In genomic region chr3:28194388-28194970, GRCm38 (mm10) we compare ENCODE assay signal across 27 mouse cellular contexts.
DNase-seq lines count a peak whose midpoint lies in the region; ATAC-seq and TF ChIP-seq lines count a peak whose summit lies in the region.
"Had no signal": no experiment of that assay in that cellular context is flagged by ENCODE, and none has a peak within 500 bp of the region (broad histone marks: within the 10 kb centered on the region; RNA-seq: fewer than 3 reads in every experiment).

No protein-coding gene starts in this region.

- no peak for ATAC-seq in heart, embryonic 11.5 days (replicated peaks; ENCODE audit: insufficient number of reproducible peaks, low FRiP score, low TSS enrichment)
- peak; percentile 31 for ATAC-seq in lung, embryonic 16.5 days (ENCODE audit: low read depth)
- ATAC-seq in intestine, embryonic 15.5 days: peak; percentile 49; the same call in 1 of the 2 replicates
- ATAC-seq: forebrain, embryonic 14.5 days; midbrain, embryonic 16.5 days; Patski had no signal

- DNase-seq in heart, adult 11 months: peak; percentile 74
- no peak for DNase-seq in lung, postnatal 14 days
- no peak for DNase-seq in forebrain, embryonic 10.5 days (ENCODE audit: extremely low spot score, low spot score)
- DNase-seq: adrenal gland, postnatal 14 days; cerebellum, adult 11 months; cerebellum, postnatal 10 days; gastrocnemius, postnatal 36 days; heart, adult 2 months; heart, postnatal 10 days; kidney, adult 8-10 months; kidney, postnatal 4 days; right cerebral cortex, adult 18-20 months; spleen, adult 18-20 months; thymus, adult 2 months; thymus, postnatal 36 days had no signal

- H3K9ac ChIP-seq in heart, embryonic 11.5 days (ENCODE audit: low read depth, low read length): no peak overlapping the region
- H3K9ac ChIP-seq in lung, embryonic 16.5 days (ENCODE audit: low read length): no peak overlapping the region
- no peak overlapping the region for H3K9ac ChIP-seq in intestine, embryonic 15.5 days
- H3K9ac ChIP-seq: heart, embryonic 13.5 days; hindbrain, embryonic 14.5 days; neural tube, embryonic 12.5 days had no signal

- no peak overlapping the region for H3ac ChIP-seq in myocyte (ENCODE audit: control insufficient read depth, insufficient read length)

- no peak overlapping the region for H3K4me3 ChIP-seq in heart, embryonic 11.5 days (ENCODE audit: low read depth, low read length)
- no peak overlapping the region for H3K4me3 ChIP-seq in lung, embryonic 16.5 days (ENCODE audit: low read length)
- no peak overlapping the region for H3K4me3 ChIP-seq in intestine, embryonic 15.5 days (replicated peaks)
- H3K4me3 ChIP-seq in myocyte: no peak overlapping the region
- H3K4me3 ChIP-seq in forebrain, embryonic 10.5 days: no peak overlapping the region
- H3K4me3 ChIP-seq: heart, adult 2 months; heart, embryonic 13.5 days; midbrain, embryonic 10.5 days; neural tube, embryonic 12.5 days had no signal

- H3K4me2 ChIP-seq in heart, embryonic 11.5 days: no peak overlapping the region
- no peak overlapping the region for H3K4me2 ChIP-seq in lung, embryonic 16.5 days (ENCODE audit: low read depth, low read length)
- no peak overlapping the region for H3K4me2 ChIP-seq in intestine, embryonic 15.5 days (replicated peaks)
- no peak overlapping the region for H3K4me2 ChIP-seq in myocyte (ENCODE audit: low read depth)
- H3K4me2 ChIP-seq: heart, embryonic 13.5 days; hindbrain, embryonic 14.5 days; neural tube, embryonic 12.5 days had no signal

- H3K4me1 ChIP-seq in heart, embryonic 11.5 days (ENCODE audit: control insufficient read depth, insufficient read depth, low read length): no peaks in the 10 kb centered on the region
- H3K4me1 ChIP-seq in lung, embryonic 16.5 days (replicated peaks; ENCODE audit: control insufficient read depth, insufficient read depth, low read length): no peaks in the 10 kb centered on the region
- no peaks in the 10 kb centered on the region for H3K4me1 ChIP-seq in intestine, embryonic 15.5 days (replicated peaks)
- no peaks in the 10 kb centered on the region for H3K4me1 ChIP-seq in forebrain, embryonic 10.5 days
- H3K4me1 ChIP-seq: midbrain, embryonic 10.5 days; neural tube, embryonic 12.5 days had no signal

- WGBS in heart, embryonic 11.5 days (ENCODE audit: insufficient replicate concordance): 26% methylated on average over 4 of the region's 4 CpGs
- 13% methylated on average over 4 of the region's 4 CpGs for WGBS in lung, embryonic 16.5 days
- WGBS in intestine, embryonic 15.5 days: 32% methylated on average over 4 of the region's 4 CpGs
- 86% methylated on average over 4 of the region's 4 CpGs for WGBS in forebrain, embryonic 10.5 days

- no peaks in the 10 kb centered on the region for H3K9me3 ChIP-seq in heart, embryonic 11.5 days (replicated peaks; ENCODE audit: control insufficient read depth, low read length)
- no peaks in the 10 kb centered on the region for H3K9me3 ChIP-seq in lung, embryonic 16.5 days (ENCODE audit: control insufficient read depth, low read length)
- no peaks in the 10 kb centered on the region for H3K9me3 ChIP-seq in intestine, embryonic 15.5 days
- peaks cover 4% of the 10 kb centered on the region; the same call in 1 of the 2 replicates for H3K9me3 ChIP-seq in forebrain, embryonic 10.5 days
- H3K9me3 ChIP-seq: midbrain, embryonic 10.5 days; neural tube, embryonic 12.5 days had no signal

- H3K27me3 ChIP-seq in heart, embryonic 11.5 days (ENCODE audit: control insufficient read depth, insufficient read depth, low read length): no peaks in the 10 kb centered on the region
- H3K27me3 ChIP-seq in lung, embryonic 16.5 days (ENCODE audit: control insufficient read depth, insufficient read depth, low read depth, low read length): no peaks in the 10 kb centered on the region
- no peaks in the 10 kb centered on the region for H3K27me3 ChIP-seq in intestine, embryonic 15.5 days (replicated peaks)
- no peaks in the 10 kb centered on the region for H3K27me3 ChIP-seq in myocyte (ENCODE audit: control insufficient read depth, insufficient read depth, insufficient read length)
- no peaks in the 10 kb centered on the region for H3K27me3 ChIP-seq in forebrain, embryonic 10.5 days (ENCODE audit: poor library complexity, severe bottlenecking)
- H3K27me3 ChIP-seq: heart, embryonic 13.5 days; neural tube, embryonic 12.5 days; Patski had no signal

- H3K36me3 ChIP-seq in heart, embryonic 11.5 days (ENCODE audit: control insufficient read depth, insufficient read depth, low read length): no peaks in the 10 kb centered on the region
- H3K36me3 ChIP-seq in lung, embryonic 16.5 days (ENCODE audit: control insufficient read depth, insufficient read depth, low read length): no peaks in the 10 kb centered on the region
- no peaks in the 10 kb centered on the region for H3K36me3 ChIP-seq in intestine, embryonic 15.5 days
- H3K36me3 ChIP-seq in myocyte (ENCODE audit: control insufficient read depth, insufficient read depth): no peaks in the 10 kb centered on the region
- no peaks in the 10 kb centered on the region for H3K36me3 ChIP-seq in forebrain, embryonic 10.5 days (replicated peaks)
- H3K36me3 ChIP-seq: heart, embryonic 13.5 days; midbrain, embryonic 10.5 days; neural tube, embryonic 12.5 days had no signal

- H3K27ac ChIP-seq in heart, embryonic 11.5 days (ENCODE audit: low read depth, low read length): no peak overlapping the region
- no peak overlapping the region for H3K27ac ChIP-seq in lung, embryonic 16.5 days (ENCODE audit: low read length)
- 0 out of 2 replicates have a peak overlapping the region, but pooled peaks have one; percentile 7 for H3K27ac ChIP-seq in intestine, embryonic 15.5 days
- no peak overlapping the region for H3K27ac ChIP-seq in forebrain, embryonic 10.5 days
- H3K27ac ChIP-seq: heart, adult 2 months; heart, embryonic 13.5 days; hindbrain, embryonic 14.5 days; kidney, postnatal 0 days; midbrain, embryonic 10.5 days; neural tube, embryonic 12.5 days had no signal

- no peaks in the 10 kb centered on the region for H3K79me2 ChIP-seq in myocyte (ENCODE audit: control insufficient read depth, insufficient read depth)

- no peak for TF ChIP-seq POLR2A in myocyte (IDR thresholded peaks at IDR 0.05; ENCODE audit: insufficient read length, low read depth)

TF ChIP-seq in myocyte, 11 proteins besides CTCF, POLR2A, EP300 and RAD21:
- TF ChIP-seq REST (IDR thresholded peaks at IDR 0.05; ENCODE audit: insufficient read depth, insufficient read length) (no peak), TCF3 (IDR thresholded peaks at IDR 0.05; ENCODE audit: insufficient read length, low read depth) (no peak), MYOG (IDR thresholded peaks at IDR 0.05; ENCODE audit: control insufficient read depth in 1 of 3, insufficient read depth in 1 of 3, insufficient read length in 2 of 3, low read depth in 2 of 3) (peak in 1 of 3 experiments; percentile 53), SRF (IDR thresholded peaks at IDR 0.05; ENCODE audit: control insufficient read depth, insufficient read length, low read depth) (no peak), MAX (IDR thresholded peaks at IDR 0.05; ENCODE audit: low read depth) (no peak), POLR2AphosphoS2 (IDR thresholded peaks at IDR 0.05; ENCODE audit: insufficient read length, low read depth) (no peak), TCF12 (IDR thresholded peaks at IDR 0.05; ENCODE audit: insufficient read depth, poor library complexity, severe bottlenecking) (no peak), CEBPB (IDR thresholded peaks at IDR 0.05; ENCODE audit: insufficient read depth, poor library complexity, severe bottlenecking) (no peak), E2F4 (IDR thresholded peaks at IDR 0.05; ENCODE audit: insufficient read depth) (no peak), USF1 (IDR thresholded peaks at IDR 0.05; ENCODE audit: low read depth) (no peak), MYOD1 (IDR thresholded peaks at IDR 0.05; ENCODE audit: control insufficient read depth in 1 of 3, insufficient read length in 2 of 3, low read depth in 2 of 3) (peak; percentile 70 to 88 (median 79))
